ENCODE assay signal across 8 mouse cellular contexts in the genomic region with DNA sequence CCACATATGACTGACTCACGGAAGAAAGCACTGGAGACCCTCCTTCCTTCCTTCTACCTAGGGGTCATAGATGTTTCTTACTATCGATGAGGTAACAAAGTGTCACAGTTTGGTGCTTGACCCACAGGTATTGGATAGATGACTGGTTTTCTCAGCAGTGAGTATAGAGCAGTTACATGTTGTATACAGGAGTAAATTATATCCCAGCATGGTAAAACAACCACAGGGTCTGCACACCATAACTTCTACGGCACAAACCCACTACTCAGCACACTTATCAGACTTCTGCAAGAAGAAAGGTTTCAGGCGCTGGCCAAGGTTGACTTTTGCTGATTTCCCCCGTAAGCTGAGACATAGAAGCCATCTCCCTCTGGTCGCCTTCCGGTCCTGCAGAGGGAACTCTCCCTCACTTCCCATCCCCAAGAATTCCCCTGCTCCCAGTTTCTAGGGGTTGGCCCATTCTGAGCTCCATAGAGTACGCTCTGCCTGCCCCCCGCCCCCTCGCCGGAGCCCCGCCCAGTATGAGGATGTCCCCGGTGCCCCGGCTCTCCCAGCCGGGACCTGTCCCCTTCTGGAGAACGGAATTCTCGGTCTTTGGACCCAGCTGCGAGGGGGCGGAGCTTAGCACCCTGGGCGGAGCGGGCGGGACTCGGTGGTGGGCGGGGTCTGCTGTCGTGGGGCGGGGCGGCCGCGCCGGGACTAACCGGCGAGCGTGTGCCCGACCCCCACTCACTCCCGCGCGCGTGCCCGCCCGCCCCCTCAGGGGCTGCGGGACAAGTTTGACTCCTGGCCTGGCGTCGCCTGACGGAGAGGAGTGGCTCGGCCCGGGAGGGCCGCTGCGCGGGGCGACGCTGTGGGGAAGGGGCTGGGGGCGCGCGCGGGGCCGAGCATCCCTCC. TPM values are rescaled to one million over a fixed set of nuclear protein-coding genes. Genes with fewer than 3 reads are reported as not detected.
A peak's percentile ranks its signal among the peaks of the same experiment; 100 is the strongest.
DNase-seq lines count a peak whose midpoint lies in the region; ATAC-seq lines count a peak whose summit lies in the region.

A gene (plus strand): TSS at position 664 of the 897 bp plus-strand sequence.

- no peaks in the 10 kb centered on the region; the same call in 1 of the 2 replicates for H3K4me1 ChIP-seq in forebrain, embryonic 11.5 days (replicated peaks; ENCODE audit: control insufficient read depth, insufficient read depth, low read length)
- peaks cover 15% of the 10 kb centered on the region for H3K4me1 ChIP-seq in heart, embryonic 15.5 days (replicated peaks)
- peaks cover 29% of the 10 kb centered on the region for H3K4me1 ChIP-seq in liver, embryonic 13.5 days (replicated peaks)
- no peaks in the 10 kb centered on the region; the same call in 1 of the 2 replicates for H3K4me1 ChIP-seq in stomach, embryonic 15.5 days

- H3K36me3 ChIP-seq in forebrain, embryonic 11.5 days (ENCODE audit: control insufficient read depth, insufficient read depth, low read length) = no peaks in the 10 kb centered on the region
- no peaks in the 10 kb centered on the region for H3K36me3 ChIP-seq in heart, embryonic 15.5 days
- no peaks in the 10 kb centered on the region for H3K36me3 ChIP-seq in liver, embryonic 13.5 days
- H3K36me3 ChIP-seq in stomach, embryonic 15.5 days = no peaks in the 10 kb centered on the region

- ATAC-seq in forebrain, embryonic 11.5 days (replicated peaks; ENCODE audit: low FRiP score) = peak; percentile 95
- peak; percentile 92 for ATAC-seq in heart, embryonic 15.5 days (replicated peaks; ENCODE audit: insufficient number of reproducible peaks, insufficient read depth, low FRiP score, low read depth)
- peak; percentile 90 for ATAC-seq in liver, embryonic 13.5 days (ENCODE audit: low read depth)
- peak; percentile 92 for ATAC-seq in stomach, embryonic 15.5 days (ENCODE audit: insufficient read depth, low FRiP score, low read depth)

- H3K9me3 ChIP-seq in forebrain, embryonic 11.5 days (ENCODE audit: control insufficient read depth, low read length) = no peaks in the 10 kb centered on the region
- no peaks in the 10 kb centered on the region for H3K9me3 ChIP-seq in heart, embryonic 15.5 days (replicated peaks)
- no peaks in the 10 kb centered on the region for H3K9me3 ChIP-seq in liver, embryonic 13.5 days (replicated peaks)
- H3K9me3 ChIP-seq in stomach, embryonic 15.5 days = no peaks in the 10 kb centered on the region

- H3K4me3 ChIP-seq in forebrain, embryonic 11.5 days (ENCODE audit: low read depth, low read length) = peak within 1 kb of the TSS; percentile 83
- peak within 1 kb of the TSS; percentile 95 for H3K4me3 ChIP-seq in heart, embryonic 15.5 days
- peak within 1 kb of the TSS; percentile 76 for H3K4me3 ChIP-seq in liver, embryonic 13.5 days (replicated peaks)
- H3K4me3 ChIP-seq in stomach, embryonic 15.5 days (replicated peaks) = peak within 1 kb of the TSS; percentile 75

- H3K27me3 ChIP-seq in forebrain, embryonic 11.5 days (ENCODE audit: control insufficient read depth, insufficient read depth, low read length) = no peaks in the 10 kb centered on the region
- no peaks in the 10 kb centered on the region for H3K27me3 ChIP-seq in heart, embryonic 15.5 days
- H3K27me3 ChIP-seq in liver, embryonic 13.5 days = no peaks in the 10 kb centered on the region
- H3K27me3 ChIP-seq in stomach, embryonic 15.5 days (replicated peaks) = no peaks in the 10 kb centered on the region

- DNase-seq in CD8-positive naive resting alpha-beta T cell, adult 2 months (ENCODE audit: low read depth in 2 of 2, low spot score in 2 of 2) = peak; percentile 48 to 61
- DNase-seq in c-Kit-negative CD71-positive TER-119-positive erythroid progenitor cells, embryonic 14.5 days (ENCODE audit: low read depth, low spot score) = peak; percentile 9
- DNase-seq in forebrain, embryonic 11.5 days (ENCODE audit: low spot score) = peak; percentile 96
- DNase-seq in kidney, postnatal 25 days = peak; percentile 95 to 96
- DNase-seq in liver, embryonic 13.5 days = peak; percentile 66
- DNase-seq in natural killer cell, adult 2 months (ENCODE audit: low spot score in 2 of 2) = peak; percentile 56 to 66

- H3K9ac ChIP-seq in forebrain, embryonic 11.5 days (ENCODE audit: low read length) = peak within 1 kb of the TSS; percentile 70
- peak within 1 kb of the TSS; percentile 94 for H3K9ac ChIP-seq in heart, embryonic 15.5 days
- peak within 1 kb of the TSS; percentile 82 for H3K9ac ChIP-seq in liver, embryonic 13.5 days
- H3K9ac ChIP-seq in stomach, embryonic 15.5 days = peak within 1 kb of the TSS; percentile 71

- H3K4me2 ChIP-seq in forebrain, embryonic 11.5 days (ENCODE audit: low read depth, low read length, severe bottlenecking) = peak within 1 kb of the TSS; percentile 67
- H3K4me2 ChIP-seq in heart, embryonic 15.5 days = peak within 1 kb of the TSS; percentile 85
- peak within 1 kb of the TSS; percentile 89 for H3K4me2 ChIP-seq in liver, embryonic 13.5 days
- H3K4me2 ChIP-seq in stomach, embryonic 15.5 days = peak within 1 kb of the TSS; percentile 76

- H3K27ac ChIP-seq in forebrain, embryonic 11.5 days (ENCODE audit: low read depth, low read length) = peak within 1 kb of the TSS; percentile 14; the same call in 1 of the 2 replicates
- peak within 1 kb of the TSS; percentile 86 for H3K27ac ChIP-seq in heart, embryonic 15.5 days
- peak within 1 kb of the TSS; percentile 75 for H3K27ac ChIP-seq in liver, embryonic 13.5 days
- H3K27ac ChIP-seq in stomach, embryonic 15.5 days = peak within 1 kb of the TSS; percentile 84

- WGBS in forebrain, embryonic 11.5 days = 5% methylated on average over 41 of the region's 56 CpGs
- WGBS in heart, embryonic 15.5 days = 3% methylated on average over 55 of the region's 56 CpGs
- WGBS in liver, embryonic 13.5 days (ENCODE audit: insufficient replicate concordance) = 6% methylated on average over 44 of the region's 56 CpGs
- 4% methylated on average over 43 of the region's 56 CpGs for WGBS in stomach, embryonic 15.5 days

RNA-seq across cellular contexts. Expression of the gene that starts here (rescaled TPM):
- 42.2 and 42.8 TPM in 2 replicates for polyA plus RNA-seq in forebrain, embryonic 11.5 days (2014; fragmentation: Nextera tagmentation; extraction: Ambion mirVana)
- 11.9 and 13.8 TPM in 2 replicates for polyA plus RNA-seq in heart, embryonic 15.5 days (2015; fragmentation: Nextera tagmentation; extraction: Ambion mirVana)
- polyA plus RNA-seq in liver, embryonic 13.5 days (2015; fragmentation: Nextera tagmentation; extraction: Ambion mirVana) = 3.9 and 4.4 TPM in 2 replicates
- polyA plus RNA-seq in stomach, embryonic 15.5 days (2015; fragmentation: Nextera tagmentation; extraction: Ambion mirVana) = 14.3 and 15.4 TPM in 2 replicates

Comparison
In these comparisons a context has a peak if more than half of its experiments do, and no peak if none do; other contexts are left out.
1. Peak in every context shown above with its lines: DNase-seq, ATAC-seq, H3K4me3 ChIP-seq and H3K27ac ChIP-seq.
2. DNase-seq: peak in every context shown above with its lines; median percentile 96 in forebrain, embryonic 11.5 days; 96 in kidney, postnatal 25 days; 66 in liver, embryonic 13.5 days; 61 in natural killer cell, adult 2 months; 54 in CD8-positive naive resting alpha-beta T cell, adult 2 months; 9 in c-Kit-negative CD71-positive TER-119-positive erythroid progenitor cells, embryonic 14.5 days.
3. H3K27ac ChIP-seq: peak in every context shown above with its lines; median percentile 86 in heart, embryonic 15.5 days; 84 in stomach, embryonic 15.5 days; 75 in liver, embryonic 13.5 days; 14 in forebrain, embryonic 11.5 days.